Mouse (Mus musculus): Measurements from ENCODE around the gene Aamdc. TPM values are rescaled to one million over a fixed set of nuclear protein-coding genes. Genes with fewer than 3 reads are reported as not detected.

Aamdc gene
- 32.9 and 33.0 TPM in 2 replicates for polyA plus RNA-seq (2016; fragmentation: Nextera tagmentation; extraction: Ambion mirVana)

GRCm38 (mm10) chr7:97579067-97579975 lies at the start of gene Aamdc, which contains the start of gene Rsf1:
Gene Aamdc, minus strand, starts transcription at chr7:97579497.
Gene Rsf1, plus strand, starts transcription at chr7:97579889.
- H3K4me1 ChIP-seq (replicated peaks), result peaks cover 5% of the 10 kb centered on the region
- H3K4me3 ChIP-seq, result peak within 1 kb of the TSS; percentile 99
- peak within 1 kb of the TSS; percentile 99 for H3K9ac ChIP-seq
- under 1% methylated on average over 54 of the region's 68 CpGs for WGBS
- peak within 1 kb of the TSS; percentile 99 for H3K27ac ChIP-seq (ENCODE audit: poor library complexity, severe bottlenecking)
- H3K36me3 ChIP-seq, result peaks cover 10% of the 10 kb centered on the region; the same call in 1 of the 2 replicates
- no peaks in the 10 kb centered on the region for H3K27me3 ChIP-seq (replicated peaks)
- peak; percentile 94 for ATAC-seq (ENCODE audit: insufficient number of reproducible peaks, low FRiP score)
- peak within 1 kb of the TSS; percentile 81 for H3K4me2 ChIP-seq
- no peaks in the 10 kb centered on the region for H3K9me3 ChIP-seq (replicated peaks)

GRCm38 (mm10) chr7:97623402-97623801 lies 44.1 kb upstream of the Aamdc start:
- ATAC-seq (ENCODE audit: insufficient number of reproducible peaks, low FRiP score), result no peak

GRCm38 (mm10) chr7:97622676-97623075 lies 43.4 kb upstream of the Aamdc start:
- no peak for ATAC-seq (ENCODE audit: insufficient number of reproducible peaks, low FRiP score)
- H3K4me3 ChIP-seq, result no peak overlapping the region
- peaks cover 14% of the 10 kb centered on the region for H3K36me3 ChIP-seq
- no peak overlapping the region for H3K27ac ChIP-seq (ENCODE audit: poor library complexity, severe bottlenecking)
- 94% methylated on average over 1 of the region's 1 CpGs for WGBS
- H3K4me1 ChIP-seq (replicated peaks), result peaks cover 8% of the 10 kb centered on the region; the same call in 1 of the 2 replicates
- H3K9me3 ChIP-seq (replicated peaks), result no peaks in the 10 kb centered on the region
- H3K9ac ChIP-seq, result no peak overlapping the region
- no peak overlapping the region for H3K4me2 ChIP-seq
- H3K27me3 ChIP-seq (replicated peaks), result no peaks in the 10 kb centered on the region

More at GRCm38 (mm10) chr7:97623402-97623801, 44.1 kb upstream of the Aamdc start:
- Histone ChIP-seq H3K4me3 (no peak overlapping the region), H3K27me3 (replicated peaks) (no peaks in the 10 kb centered on the region), H3K4me2 (no peak overlapping the region), H3K27ac (ENCODE audit: poor library complexity, severe bottlenecking) (no peak overlapping the region), H3K9ac (no peak overlapping the region), H3K36me3 (peaks cover 7% of the 10 kb centered on the region; the same call in 1 of the 2 replicates), H3K9me3 (replicated peaks) (no peaks in the 10 kb centered on the region), H3K4me1 (replicated peaks) (peaks cover 12% of the 10 kb centered on the region; the same call in 1 of the 2 replicates)

- Histone ChIP-seq H3K36me3 (peaks cover 16% of the 10 kb centered on the region), H3K27me3 (replicated peaks) (no peaks in the 10 kb centered on the region), H3K9me3 (replicated peaks) (no peaks in the 10 kb centered on the region), H3K27ac (ENCODE audit: poor library complexity, severe bottlenecking) (no peak overlapping the region), H3K4me3 (no peak overlapping the region), H3K9ac (no peak overlapping the region), H3K4me2 (no peak overlapping the region), H3K4me1 (replicated peaks) (peaks cover 6% of the 10 kb centered on the region; the same call in 1 of the 2 replicates)
- WGBS, result 96% methylated on average over 5 of the region's 5 CpGs
- ATAC-seq (ENCODE audit: insufficient number of reproducible peaks, low FRiP score), result no peak
These were observed 42.0 kb upstream of the Aamdc start for GRCm38 (mm10) chr7:97621346-97621745.

GRCm38 (mm10) chr7:97598548-97598947 lies 19.3 kb upstream of the Aamdc start:
- H3K27me3 ChIP-seq (replicated peaks), result no peaks in the 10 kb centered on the region
- no peak overlapping the region for H3K4me2 ChIP-seq
- H3K36me3 ChIP-seq, result 0 out of 2 replicates have a peak, but pooled peaks cover 3% of the 10 kb centered on the region
- WGBS, result 87% methylated on average over 2 of the region's 2 CpGs
- no peak overlapping the region for H3K27ac ChIP-seq (ENCODE audit: poor library complexity, severe bottlenecking)
- no peak overlapping the region for H3K4me3 ChIP-seq
- no peak overlapping the region for H3K9ac ChIP-seq
- ATAC-seq (ENCODE audit: insufficient number of reproducible peaks, low FRiP score), result no peak
- no peaks in the 10 kb centered on the region for H3K9me3 ChIP-seq (replicated peaks)
- H3K4me1 ChIP-seq (replicated peaks), result 0 out of 2 replicates have a peak, but pooled peaks cover 7% of the 10 kb centered on the region

- 83% methylated on average over 2 of the region's 2 CpGs for WGBS
- Histone ChIP-seq H3K36me3 (no peaks in the 10 kb centered on the region), H3K4me1 (replicated peaks) (peaks cover 37% of the 10 kb centered on the region), H3K4me2 (no peak overlapping the region), H3K9ac (no peak overlapping the region), H3K4me3 (no peak overlapping the region), H3K9me3 (replicated peaks) (no peaks in the 10 kb centered on the region), H3K27ac (ENCODE audit: poor library complexity, severe bottlenecking) (no peak overlapping the region), H3K27me3 (replicated peaks) (no peaks in the 10 kb centered on the region)
- no peak for ATAC-seq (ENCODE audit: insufficient number of reproducible peaks, low FRiP score)
These were observed 14.2 kb upstream of the Aamdc start for GRCm38 (mm10) chr7:97593535-97593934.

- no peak overlapping the region for H3K27ac ChIP-seq (ENCODE audit: poor library complexity, severe bottlenecking)
- H3K36me3 ChIP-seq, result no peaks in the 10 kb centered on the region
- peaks cover 41% of the 10 kb centered on the region for H3K4me1 ChIP-seq (replicated peaks)
- WGBS, result 90% methylated on average over 4 of the region's 4 CpGs
- H3K4me3 ChIP-seq, result no peak overlapping the region
- no peaks in the 10 kb centered on the region for H3K27me3 ChIP-seq (replicated peaks)
- no peak overlapping the region for H3K4me2 ChIP-seq
- no peaks in the 10 kb centered on the region for H3K9me3 ChIP-seq (replicated peaks)
- no peak overlapping the region for H3K9ac ChIP-seq
- ATAC-seq (ENCODE audit: insufficient number of reproducible peaks, low FRiP score), result no peak
These were observed 13.1 kb upstream of the Aamdc start for GRCm38 (mm10) chr7:97592396-97592795.

- no peaks in the 10 kb centered on the region for H3K27me3 ChIP-seq (replicated peaks)
- ATAC-seq (ENCODE audit: insufficient number of reproducible peaks, low FRiP score), result no peak
- no peaks in the 10 kb centered on the region for H3K36me3 ChIP-seq
- no peak overlapping the region for H3K27ac ChIP-seq (ENCODE audit: poor library complexity, severe bottlenecking)
- H3K4me2 ChIP-seq, result no peak overlapping the region
- WGBS, result 64% methylated on average over 6 of the region's 6 CpGs
- H3K9me3 ChIP-seq (replicated peaks), result no peaks in the 10 kb centered on the region
- H3K9ac ChIP-seq, result no peak overlapping the region
- H3K4me3 ChIP-seq, result no peak overlapping the region
- peaks cover 41% of the 10 kb centered on the region for H3K4me1 ChIP-seq (replicated peaks)
These were observed 12.0 kb upstream of the Aamdc start for GRCm38 (mm10) chr7:97591336-97591735.

GRCm38 (mm10) chr7:97590488-97590887 lies 11.2 kb upstream of the Aamdc start:
- H3K27me3 ChIP-seq (replicated peaks), result no peaks in the 10 kb centered on the region
- H3K9ac ChIP-seq, result no peak overlapping the region
- no peak overlapping the region for H3K4me2 ChIP-seq
- H3K36me3 ChIP-seq, result no peaks in the 10 kb centered on the region
- H3K4me3 ChIP-seq, result no peak overlapping the region
- H3K27ac ChIP-seq (ENCODE audit: poor library complexity, severe bottlenecking), result no peak overlapping the region
- H3K4me1 ChIP-seq (replicated peaks), result peaks cover 41% of the 10 kb centered on the region
- no peaks in the 10 kb centered on the region for H3K9me3 ChIP-seq (replicated peaks)
- ATAC-seq (ENCODE audit: insufficient number of reproducible peaks, low FRiP score), result no peak
- 7% methylated on average over 3 of the region's 3 CpGs for WGBS

- whole genome bisulfite sequencing, result 76% methylated on average over 5 of the region's 5 CpGs
- no peak overlapping the region for H3K4me3 ChIP-seq
- no peaks in the 10 kb centered on the region for H3K9me3 ChIP-seq (replicated peaks)
- H3K4me2 ChIP-seq, result no peak overlapping the region
- no peak overlapping the region for H3K27ac ChIP-seq (ENCODE audit: poor library complexity, severe bottlenecking)
- peaks cover 41% of the 10 kb centered on the region for H3K4me1 ChIP-seq (replicated peaks)
- H3K27me3 ChIP-seq (replicated peaks), result no peaks in the 10 kb centered on the region
- no peaks in the 10 kb centered on the region for H3K36me3 ChIP-seq
- ATAC-seq (ENCODE audit: insufficient number of reproducible peaks, low FRiP score), result no peak
- no peak overlapping the region for H3K9ac ChIP-seq
These were observed 9.2 kb upstream of the Aamdc start for GRCm38 (mm10) chr7:97588506-97588905.

GRCm38 (mm10) chr7:97580843-97581214 lies 1.5 kb upstream of the Aamdc start:
- peaks cover 3% of the 10 kb centered on the region; the same call in 1 of the 2 replicates for H3K36me3 ChIP-seq
- no peaks in the 10 kb centered on the region for H3K27me3 ChIP-seq (replicated peaks)
- H3K4me3 ChIP-seq, result peak overlapping the region; percentile 99
- H3K4me2 ChIP-seq, result peak overlapping the region; percentile 81
- H3K9me3 ChIP-seq (replicated peaks), result no peaks in the 10 kb centered on the region
- ATAC-seq (ENCODE audit: insufficient number of reproducible peaks, low FRiP score), result peak; percentile 60
- 0% methylated on average over 11 of the region's 11 CpGs for WGBS
- peak overlapping the region; percentile 99 for H3K27ac ChIP-seq (ENCODE audit: poor library complexity, severe bottlenecking)
- H3K9ac ChIP-seq, result peak overlapping the region; percentile 99
- H3K4me1 ChIP-seq (replicated peaks), result peaks cover 5% of the 10 kb centered on the region
